Mouse (Mus musculus): ENCODE data around the gene Atp2b2. TPM values are rescaled to one million over a fixed set of nuclear protein-coding genes. Genes with fewer than 3 reads are reported as not detected.

Gene Atp2b2
- polyA plus RNA-seq, 1 experiment from 2014 or later, result 1.2 TPM

- H3K36me3 ChIP-seq (ENCODE audit: control insufficient read depth, insufficient read depth, low read length), result no peaks in the 10 kb centered on the region
- no peaks in the 10 kb centered on the region for H3K27me3 ChIP-seq (replicated peaks; ENCODE audit: control insufficient read depth, insufficient read depth, low read length)
- no peak overlapping the region for H3K4me2 ChIP-seq (ENCODE audit: low read length)
- ATAC-seq (replicated peaks; ENCODE audit: low FRiP score, low TSS enrichment, low read depth) (peak; percentile 90), DNase-seq (ENCODE audit: low spot score) (peak; percentile 84)
- H3K4me1 ChIP-seq (replicated peaks; ENCODE audit: control insufficient read depth, insufficient read depth, low read length), result peaks cover 13% of the 10 kb centered on the region
- WGBS, result 11% methylated on average over 4 of the region's 4 CpGs
- H3K9ac ChIP-seq (ENCODE audit: low read length), result no peak overlapping the region
- H3K9me3 ChIP-seq (ENCODE audit: control insufficient read depth, low read length), result no peaks in the 10 kb centered on the region
- peak overlapping the region; percentile 47 for H3K27ac ChIP-seq (ENCODE audit: low read depth)
- H3K4me3 ChIP-seq (ENCODE audit: low read depth, low read length), result no peak overlapping the region
These were observed 247.1 kb downstream of the Atp2b2 start for GRCm38 (mm10) chr6:113795241-113795702.

GRCm38 (mm10) chr6:113792368-113792767, 250.0 kb downstream of the Atp2b2 start:
- peaks cover 13% of the 10 kb centered on the region for H3K4me1 ChIP-seq (replicated peaks; ENCODE audit: control insufficient read depth, insufficient read depth, low read length)
- 83% methylated on average over 5 of the region's 5 CpGs for WGBS
- DNase-seq (ENCODE audit: low spot score) (no peak), ATAC-seq (replicated peaks; ENCODE audit: low FRiP score, low TSS enrichment, low read depth) (no peak)
- H3K4me3 ChIP-seq (ENCODE audit: low read depth, low read length), result no peak overlapping the region
- H3K27me3 ChIP-seq (replicated peaks; ENCODE audit: control insufficient read depth, insufficient read depth, low read length), result no peaks in the 10 kb centered on the region
- H3K9ac ChIP-seq (ENCODE audit: low read length), result no peak overlapping the region
- H3K9me3 ChIP-seq (ENCODE audit: control insufficient read depth, low read length), result no peaks in the 10 kb centered on the region
- no peak overlapping the region for H3K27ac ChIP-seq (ENCODE audit: low read depth)
- no peak overlapping the region for H3K4me2 ChIP-seq (ENCODE audit: low read length)
- no peaks in the 10 kb centered on the region for H3K36me3 ChIP-seq (ENCODE audit: control insufficient read depth, insufficient read depth, low read length)

- Histone ChIP-seq H3K27ac (ENCODE audit: low read depth) (no peak overlapping the region), H3K4me3 (ENCODE audit: low read depth, low read length) (no peak overlapping the region), H3K9me3 (ENCODE audit: control insufficient read depth, low read length) (no peaks in the 10 kb centered on the region), H3K27me3 (replicated peaks; ENCODE audit: control insufficient read depth, insufficient read depth, low read length) (no peaks in the 10 kb centered on the region), H3K4me2 (ENCODE audit: low read length) (no peak overlapping the region), H3K9ac (ENCODE audit: low read length) (no peak overlapping the region), H3K36me3 (ENCODE audit: control insufficient read depth, insufficient read depth, low read length) (no peaks in the 10 kb centered on the region), H3K4me1 (replicated peaks; ENCODE audit: control insufficient read depth, insufficient read depth, low read length) (peaks cover 13% of the 10 kb centered on the region)
- DNase-seq (ENCODE audit: low spot score), result no peak
- 64% methylated on average over 8 of the region's 8 CpGs for WGBS
- no peak for ATAC-seq (replicated peaks; ENCODE audit: low FRiP score, low TSS enrichment, low read depth)
These were observed 251.4 kb downstream of the Atp2b2 start for GRCm38 (mm10) chr6:113791012-113791411.

- H3K9me3 ChIP-seq (ENCODE audit: control insufficient read depth, low read length), result no peaks in the 10 kb centered on the region
- no peak overlapping the region for H3K27ac ChIP-seq (ENCODE audit: low read depth)
- no peak overlapping the region for H3K9ac ChIP-seq (ENCODE audit: low read length)
- peak; percentile 52 for DNase-seq (ENCODE audit: low spot score)
- 30% methylated on average over 6 of the region's 6 CpGs for WGBS
- no peaks in the 10 kb centered on the region for H3K4me1 ChIP-seq (replicated peaks; ENCODE audit: control insufficient read depth, insufficient read depth, low read length)
- H3K36me3 ChIP-seq (ENCODE audit: control insufficient read depth, insufficient read depth, low read length), result no peaks in the 10 kb centered on the region
- no peaks in the 10 kb centered on the region for H3K27me3 ChIP-seq (replicated peaks; ENCODE audit: control insufficient read depth, insufficient read depth, low read length)
- H3K4me2 ChIP-seq (ENCODE audit: low read length), result no peak overlapping the region
- no peak overlapping the region for H3K4me3 ChIP-seq (ENCODE audit: low read depth, low read length)
- no peak for ATAC-seq (replicated peaks; ENCODE audit: low FRiP score, low TSS enrichment, low read depth)
These were observed 254.9 kb downstream of the Atp2b2 start for GRCm38 (mm10) chr6:113787459-113787968.

GRCm38 (mm10) chr6:113785658-113786057, 256.8 kb downstream of the Atp2b2 start:
- H3K9ac ChIP-seq (ENCODE audit: low read length), result no peak overlapping the region
- H3K36me3 ChIP-seq (ENCODE audit: control insufficient read depth, insufficient read depth, low read length), result no peaks in the 10 kb centered on the region
- H3K9me3 ChIP-seq (ENCODE audit: control insufficient read depth, low read length), result no peaks in the 10 kb centered on the region
- DNase-seq (ENCODE audit: low spot score) (no peak), ATAC-seq (replicated peaks; ENCODE audit: low FRiP score, low TSS enrichment, low read depth) (no peak)
- no peak overlapping the region for H3K4me2 ChIP-seq (ENCODE audit: low read length)
- no peaks in the 10 kb centered on the region for H3K27me3 ChIP-seq (replicated peaks; ENCODE audit: control insufficient read depth, insufficient read depth, low read length)
- H3K27ac ChIP-seq (ENCODE audit: low read depth), result no peak overlapping the region
- WGBS, result 85% methylated on average over 7 of the region's 7 CpGs
- no peak overlapping the region for H3K4me3 ChIP-seq (ENCODE audit: low read depth, low read length)
- H3K4me1 ChIP-seq (replicated peaks; ENCODE audit: control insufficient read depth, insufficient read depth, low read length), result no peaks in the 10 kb centered on the region

- no peaks in the 10 kb centered on the region for H3K36me3 ChIP-seq (ENCODE audit: control insufficient read depth, insufficient read depth, low read length)
- no peak for DNase-seq (ENCODE audit: low spot score)
- ATAC-seq (replicated peaks; ENCODE audit: low FRiP score, low TSS enrichment, low read depth), result no peak
- 51% methylated on average over 7 of the region's 7 CpGs for WGBS
- no peaks in the 10 kb centered on the region for H3K4me1 ChIP-seq (replicated peaks; ENCODE audit: control insufficient read depth, insufficient read depth, low read length)
- no peak overlapping the region for H3K4me3 ChIP-seq (ENCODE audit: low read depth, low read length)
- H3K27me3 ChIP-seq (replicated peaks; ENCODE audit: control insufficient read depth, insufficient read depth, low read length), result no peaks in the 10 kb centered on the region
- no peak overlapping the region for H3K4me2 ChIP-seq (ENCODE audit: low read length)
- H3K9me3 ChIP-seq (ENCODE audit: control insufficient read depth, low read length), result no peaks in the 10 kb centered on the region
- H3K9ac ChIP-seq (ENCODE audit: low read length), result no peak overlapping the region
- H3K27ac ChIP-seq (ENCODE audit: low read depth), result no peak overlapping the region
These were observed 264.1 kb downstream of the Atp2b2 start for GRCm38 (mm10) chr6:113778229-113778753.

- H3K9me3 ChIP-seq (ENCODE audit: control insufficient read depth, low read length), result no peaks in the 10 kb centered on the region
- H3K4me3 ChIP-seq (ENCODE audit: low read depth, low read length), result no peak overlapping the region
- no peak overlapping the region for H3K4me2 ChIP-seq (ENCODE audit: low read length)
- no peaks in the 10 kb centered on the region for H3K27me3 ChIP-seq (replicated peaks; ENCODE audit: control insufficient read depth, insufficient read depth, low read length)
- no peak for DNase-seq (ENCODE audit: low spot score)
- no peak for ATAC-seq (replicated peaks; ENCODE audit: low FRiP score, low TSS enrichment, low read depth)
- no peak overlapping the region for H3K9ac ChIP-seq (ENCODE audit: low read length)
- H3K4me1 ChIP-seq (replicated peaks; ENCODE audit: control insufficient read depth, insufficient read depth, low read length), result no peaks in the 10 kb centered on the region
- 53% methylated on average over 11 of the region's 11 CpGs for WGBS
- no peaks in the 10 kb centered on the region for H3K36me3 ChIP-seq (ENCODE audit: control insufficient read depth, insufficient read depth, low read length)
- no peak overlapping the region for H3K27ac ChIP-seq (ENCODE audit: low read depth)
These were observed 273.6 kb downstream of the Atp2b2 start for GRCm38 (mm10) chr6:113768804-113769203.

GRCm38 (mm10) chr6:113761644-113762043, 280.8 kb downstream of the Atp2b2 start:
- ATAC-seq (replicated peaks; ENCODE audit: low FRiP score, low TSS enrichment, low read depth) (peak; percentile 53; the same call in 1 of the 2 replicates), DNase-seq (ENCODE audit: low spot score) (peak; percentile 78)
- no peak overlapping the region for H3K4me3 ChIP-seq (ENCODE audit: low read depth, low read length)
- no peak overlapping the region for H3K27ac ChIP-seq (ENCODE audit: low read depth)
- H3K4me1 ChIP-seq (replicated peaks; ENCODE audit: control insufficient read depth, insufficient read depth, low read length), result no peaks in the 10 kb centered on the region
- H3K36me3 ChIP-seq (ENCODE audit: control insufficient read depth, insufficient read depth, low read length), result no peaks in the 10 kb centered on the region
- no peak overlapping the region for H3K4me2 ChIP-seq (ENCODE audit: low read length)
- no peaks in the 10 kb centered on the region for H3K9me3 ChIP-seq (ENCODE audit: control insufficient read depth, low read length)
- WGBS, result 31% methylated on average over 7 of the region's 7 CpGs
- H3K9ac ChIP-seq (ENCODE audit: low read length), result no peak overlapping the region
- H3K27me3 ChIP-seq (replicated peaks; ENCODE audit: control insufficient read depth, insufficient read depth, low read length), result no peaks in the 10 kb centered on the region

GRCm38 (mm10) chr6:113749119-113749685, 293.2 kb downstream of the Atp2b2 start:
- ATAC-seq (replicated peaks; ENCODE audit: low FRiP score, low TSS enrichment, low read depth) (no peak), DNase-seq (ENCODE audit: low spot score) (no peak)
- 67% methylated on average over 17 of the region's 17 CpGs for WGBS

More at GRCm38 (mm10) chr6:113749119-113749685, 293.2 kb downstream of the Atp2b2 start:
- Histone ChIP-seq H3K9me3 (ENCODE audit: control insufficient read depth, low read length) (no peaks in the 10 kb centered on the region), H3K4me3 (ENCODE audit: low read depth, low read length) (no peak overlapping the region), H3K4me1 (replicated peaks; ENCODE audit: control insufficient read depth, insufficient read depth, low read length) (no peaks in the 10 kb centered on the region), H3K4me2 (ENCODE audit: low read length) (no peak overlapping the region), H3K27me3 (replicated peaks; ENCODE audit: control insufficient read depth, insufficient read depth, low read length) (peaks cover 3% of the 10 kb centered on the region; the same call in 1 of the 2 replicates), H3K9ac (ENCODE audit: low read length) (no peak overlapping the region), H3K36me3 (ENCODE audit: control insufficient read depth, insufficient read depth, low read length) (no peaks in the 10 kb centered on the region), H3K27ac (ENCODE audit: low read depth) (no peak overlapping the region)
